Mouse (Mus musculus) R1 (cell line): ENCODE data around the gene Sec24d.

ENCODE experiments used
- DNase-seq: peaks from one replicate; pipeline ENCODE4 v3.0.0-alpha.2; 2018; ENCODE audit warnings: low read depth, low spot score

The Sec24d gene

DNA sequence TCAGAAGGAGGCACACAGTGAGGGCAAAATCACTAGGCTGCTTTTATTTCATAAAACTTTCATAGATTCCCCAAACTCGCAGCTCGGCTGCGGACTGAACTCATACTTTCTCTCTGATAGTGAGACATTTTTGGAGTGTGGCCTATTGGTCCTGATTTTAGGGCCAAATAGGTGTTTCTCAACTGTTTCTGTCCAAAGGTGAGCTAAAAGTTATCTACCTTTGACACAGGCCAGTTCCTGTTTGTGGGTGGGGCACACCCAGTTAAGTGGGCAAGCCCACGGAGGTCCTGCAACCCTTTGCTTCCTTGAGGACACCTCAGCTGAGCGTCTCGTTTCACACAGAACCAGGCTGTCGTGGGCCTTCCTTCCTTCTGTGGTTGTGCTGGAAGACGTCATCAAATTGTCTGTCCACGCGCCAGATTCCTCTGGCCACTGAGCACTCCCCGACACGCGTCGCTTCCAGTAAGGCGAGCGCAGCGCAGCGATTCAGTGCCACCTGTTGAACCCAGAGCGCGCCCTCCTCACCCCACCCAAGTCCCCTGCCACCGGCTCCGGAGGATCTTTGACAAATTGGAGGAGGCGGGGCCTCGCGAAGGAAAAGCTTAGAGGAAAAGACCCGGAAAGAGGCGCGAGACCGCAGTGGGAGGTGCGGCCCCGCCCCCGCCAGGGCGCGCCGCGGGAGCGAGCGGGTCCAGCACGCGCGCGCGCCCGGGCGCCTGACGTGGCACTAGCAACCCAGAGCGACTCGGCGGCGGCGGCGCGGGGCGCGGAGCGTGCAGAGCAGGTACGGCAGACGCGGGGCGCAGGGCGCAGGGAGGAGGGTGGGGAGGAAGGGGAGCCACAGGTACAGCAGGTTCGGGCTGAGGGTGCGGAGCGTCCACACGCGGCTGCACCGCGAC, at the start of gene Sec24d:
Gene Sec24d (plus strand): TSS at position 703 of the 899 bp plus-strand sequence.
- DNase-seq = peak; percentile 92

GRCm38 (mm10) chr3:123218646-123219045, 48.6 kb upstream of the Sec24d start:
- peak; percentile 80 for DNase-seq

DNA sequence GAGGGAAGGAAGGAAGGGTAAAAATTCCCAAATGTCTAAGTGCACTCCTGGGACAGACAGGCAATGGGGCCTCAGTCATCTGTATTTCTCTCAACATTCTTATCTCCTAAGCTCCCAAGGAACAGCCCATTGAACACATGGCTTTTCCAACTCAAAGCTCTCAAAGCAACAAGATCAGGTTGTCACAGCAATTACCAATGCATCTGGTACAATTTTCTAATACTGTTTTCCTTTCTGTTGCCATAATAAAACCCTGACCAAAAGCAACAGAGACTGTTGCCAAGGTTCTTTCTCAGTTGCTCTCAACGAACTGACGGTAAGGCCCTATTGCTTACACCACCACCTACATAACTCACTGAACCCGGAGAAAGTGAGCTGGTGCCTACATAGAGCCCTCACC, 40.0 kb upstream of the Sec24d start:
- DNase-seq = no peak

GRCm38 (mm10) chr3:123231639-123232038, 35.6 kb upstream of the Sec24d start:
- peak; percentile 27 for DNase-seq

DNA sequence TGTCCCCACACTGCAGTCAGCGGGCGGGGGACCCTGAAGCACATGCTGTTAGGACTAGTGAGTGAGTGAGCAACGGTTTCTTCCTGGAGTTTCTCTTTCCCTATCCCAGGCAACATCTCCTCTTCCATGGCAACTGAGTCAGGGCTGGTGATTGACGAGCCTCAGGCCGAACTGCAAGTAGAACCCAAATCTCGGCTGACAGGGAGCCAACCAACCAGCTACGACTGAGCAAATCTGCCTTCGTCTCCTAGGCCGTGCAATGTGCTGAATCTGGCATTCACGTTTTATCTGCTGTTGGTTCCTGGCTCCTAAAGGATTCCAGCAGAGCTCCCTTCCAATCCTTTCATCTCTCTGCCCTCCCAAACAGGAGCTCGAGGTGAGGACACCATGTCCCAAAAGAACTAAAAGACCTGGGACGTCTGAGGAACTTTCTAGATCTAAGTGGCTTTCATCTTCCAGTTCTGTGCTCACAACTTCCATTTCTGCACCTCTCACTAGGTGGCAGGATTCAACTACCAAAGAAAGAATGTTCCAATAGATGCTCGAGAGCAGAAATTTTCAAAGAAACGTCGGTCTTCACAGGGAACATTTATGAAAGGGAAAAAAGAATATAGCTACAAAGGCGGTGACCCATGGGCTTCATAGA, 32.9 kb upstream of the Sec24d start:
- DNase-seq = peak; percentile 42

DNA sequence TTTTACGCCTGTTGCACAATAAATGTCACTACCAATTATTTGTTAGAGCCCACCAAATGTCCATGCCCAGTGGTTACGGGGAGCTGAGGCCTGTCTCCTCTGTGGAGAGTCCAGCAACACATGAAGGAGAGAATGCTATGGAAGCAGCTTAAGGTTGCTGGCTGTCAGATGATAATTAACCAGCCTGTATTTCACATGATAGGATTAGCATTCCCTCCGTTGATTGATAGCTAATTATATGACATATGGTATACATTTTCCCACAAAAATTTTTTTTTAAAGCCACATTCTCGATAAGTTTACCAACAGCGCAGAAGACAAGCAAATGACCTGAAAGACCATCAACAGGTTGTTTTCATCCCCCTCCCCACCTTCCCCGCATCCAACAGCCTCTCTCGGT, 31.8 kb upstream of the Sec24d start:
- no peak for DNase-seq

DNA sequence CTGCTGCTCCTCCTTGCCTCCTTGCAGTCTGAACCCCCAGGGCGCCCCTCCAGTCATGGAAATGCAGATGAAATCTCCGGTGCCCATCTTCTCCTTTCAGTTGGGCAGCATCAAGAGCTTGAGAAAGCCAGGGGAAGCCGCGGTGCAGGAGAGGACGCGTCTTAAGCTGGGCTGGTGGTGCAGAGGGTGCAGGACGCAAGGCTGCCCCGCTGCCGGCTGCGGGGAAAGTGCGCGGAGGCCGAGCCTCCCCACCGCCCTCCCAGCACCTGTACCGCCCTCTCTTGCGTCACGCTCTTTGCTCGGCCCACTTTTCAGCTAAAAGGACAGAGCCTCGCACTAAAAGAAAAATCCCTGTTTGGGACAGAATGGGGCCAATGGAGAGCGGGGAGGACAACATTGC, 31.3 kb upstream of the Sec24d start, which contains the start of gene Synpo2:
Gene Synpo2 (minus strand): TSS at position 229 of the 400 bp plus-strand sequence.
- peak; percentile 75 for DNase-seq

DNA sequence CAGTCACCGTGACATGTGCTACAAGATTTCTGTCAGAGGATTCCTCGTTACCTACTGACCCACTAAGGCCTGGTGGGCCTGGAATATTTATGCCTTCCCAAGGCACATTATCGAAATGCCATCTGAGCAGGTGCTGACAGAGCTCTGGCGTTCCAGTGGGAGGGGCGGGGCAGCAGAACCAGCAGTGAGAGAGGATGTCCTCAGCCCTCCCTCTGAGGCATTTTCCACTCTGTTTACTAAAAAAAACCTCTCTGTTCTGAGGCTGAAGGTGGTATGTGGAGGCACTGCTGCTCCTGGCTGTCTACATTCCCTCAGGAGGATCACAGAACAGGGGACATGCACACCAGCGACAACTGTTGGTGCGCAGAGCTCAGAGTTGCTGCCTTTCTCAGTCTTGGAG, 30.2 kb upstream of the Sec24d start:
- DNase-seq = no peak

DNA sequence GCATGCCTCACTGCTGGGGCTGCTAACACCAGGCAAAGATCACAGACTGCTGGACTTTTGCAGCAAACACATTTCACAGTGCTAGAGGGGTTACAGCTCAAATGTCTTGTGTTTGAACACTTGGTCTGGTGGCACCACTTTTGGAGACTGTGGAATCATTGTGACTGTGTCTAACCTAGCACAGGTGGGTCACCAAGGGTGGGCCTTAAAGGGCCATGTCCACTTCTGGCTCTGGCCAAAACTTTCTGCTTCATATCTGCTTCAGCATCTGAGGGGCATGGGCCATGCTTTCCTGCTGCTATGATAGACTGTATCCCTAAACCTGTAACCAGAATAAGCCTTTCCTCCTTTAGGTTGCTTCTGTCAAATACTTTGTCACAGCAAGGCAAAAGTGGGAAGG, 29.8 kb upstream of the Sec24d start:
- no peak for DNase-seq

DNA sequence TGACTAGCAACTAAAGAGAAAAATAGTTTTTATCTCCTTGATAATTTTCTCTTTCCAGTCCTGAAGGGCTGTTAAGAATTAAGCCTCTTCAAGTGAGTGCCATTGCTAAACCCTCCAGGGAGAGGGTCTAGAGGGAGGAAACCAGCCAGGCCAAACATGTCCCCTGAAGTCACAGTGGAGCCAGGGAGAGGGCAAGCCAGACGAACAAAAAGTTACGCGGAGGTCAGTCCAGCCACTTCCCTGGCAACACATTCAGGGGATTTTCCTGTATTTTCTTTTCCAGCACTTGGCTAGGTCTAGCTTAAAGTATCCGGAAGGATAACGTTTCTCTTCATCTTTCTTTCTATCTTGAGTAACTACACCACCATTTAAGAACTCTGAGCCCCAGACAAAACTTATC, 22.9 kb upstream of the Sec24d start:
- DNase-seq = no peak

DNA sequence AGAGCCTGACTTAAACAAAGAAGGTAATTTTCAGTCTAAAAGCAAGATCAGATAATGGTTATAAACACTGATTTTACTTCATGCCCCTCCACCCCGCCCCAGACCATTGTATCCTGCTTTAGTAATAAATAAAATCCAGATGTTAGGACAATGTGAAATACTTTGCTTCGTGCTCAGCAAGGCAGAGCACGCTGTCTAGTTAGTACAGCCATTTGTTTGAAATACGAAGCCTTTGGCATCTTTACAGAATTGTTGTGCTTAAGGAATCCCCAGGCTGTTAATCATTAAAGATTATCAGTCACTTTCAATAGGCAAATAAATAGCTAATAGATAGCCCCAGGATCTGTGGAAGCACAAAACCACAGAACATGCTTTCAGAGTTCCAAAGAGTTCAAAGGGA, 21.6 kb upstream of the Sec24d start:
- no peak for DNase-seq

DNA sequence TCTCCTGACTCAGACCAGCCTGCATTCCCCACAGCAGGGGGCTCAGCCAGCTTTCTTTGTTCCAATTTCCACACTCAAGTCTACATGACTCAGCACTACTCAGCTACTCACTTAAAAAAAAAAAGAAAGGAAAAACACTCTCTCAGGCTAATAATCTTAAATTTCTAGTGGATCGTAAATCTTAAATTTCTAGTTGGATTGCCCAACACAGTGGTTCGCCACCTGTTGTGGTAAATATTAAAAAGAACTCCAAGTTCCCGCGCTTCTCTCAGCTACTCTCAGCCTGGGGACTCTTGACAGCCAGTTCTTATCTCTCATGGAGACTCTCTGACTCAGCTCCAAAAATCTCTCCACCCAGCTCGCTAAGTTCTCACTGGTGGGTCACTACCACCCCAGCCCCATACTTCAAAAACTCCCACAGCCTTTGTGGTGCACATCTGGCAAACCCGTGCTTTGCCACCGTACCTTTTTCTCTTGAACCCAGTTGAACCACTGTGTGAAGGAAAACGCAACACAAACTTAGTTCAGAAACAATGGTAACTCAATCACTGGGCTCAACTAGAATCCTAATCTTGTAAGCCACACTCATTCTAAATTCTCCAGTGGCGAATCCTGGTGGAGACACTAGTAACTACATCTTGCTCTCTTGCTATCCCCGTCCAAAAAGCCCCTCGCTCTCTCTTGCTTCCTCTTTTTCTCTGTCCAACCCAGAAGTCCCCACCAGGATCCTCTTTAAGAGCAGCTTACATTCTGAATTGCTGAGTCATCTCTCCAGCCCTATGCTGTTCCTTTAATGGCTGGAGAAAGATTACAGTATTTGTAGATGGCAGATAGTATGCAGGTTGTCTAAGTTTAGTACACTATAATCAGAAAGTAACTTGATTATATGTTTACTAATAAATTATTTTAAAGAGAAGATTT, 10.8 kb upstream of the Sec24d start:
- peak; percentile 96 for DNase-seq

GRCm38 (mm10) chr3:123258709-123259108, 8.5 kb upstream of the Sec24d start:
- DNase-seq = no peak

DNA sequence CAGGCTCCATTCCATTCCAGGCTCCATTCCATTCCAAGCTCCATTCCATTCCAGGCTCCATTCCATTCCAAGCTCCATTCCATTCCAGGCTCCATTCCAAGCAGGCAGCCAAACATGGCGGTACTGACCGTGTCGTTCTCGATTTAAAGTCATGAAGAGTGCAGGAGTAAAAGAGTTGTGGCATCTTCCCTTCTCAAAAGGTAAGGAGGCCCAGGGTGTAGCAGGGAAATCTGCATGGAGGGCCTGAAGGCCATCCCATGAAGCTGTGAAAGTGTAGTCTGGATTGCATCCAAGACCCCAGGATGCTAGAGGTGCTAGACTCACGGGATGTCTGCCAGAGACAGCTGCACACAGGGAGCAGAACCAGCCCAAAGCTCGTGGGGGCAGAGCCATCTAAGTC, 2.5 kb upstream of the Sec24d start:
- peak; percentile 79 for DNase-seq

- DNase-seq = peak; percentile 71
Measured at GRCm38 (mm10) chr3:123267741-123268201, 516 bp downstream of the Sec24d start.

- no peak for DNase-seq
Measured at GRCm38 (mm10) chr3:123282866-123283615, 15.8 kb downstream of the Sec24d start.

DNA sequence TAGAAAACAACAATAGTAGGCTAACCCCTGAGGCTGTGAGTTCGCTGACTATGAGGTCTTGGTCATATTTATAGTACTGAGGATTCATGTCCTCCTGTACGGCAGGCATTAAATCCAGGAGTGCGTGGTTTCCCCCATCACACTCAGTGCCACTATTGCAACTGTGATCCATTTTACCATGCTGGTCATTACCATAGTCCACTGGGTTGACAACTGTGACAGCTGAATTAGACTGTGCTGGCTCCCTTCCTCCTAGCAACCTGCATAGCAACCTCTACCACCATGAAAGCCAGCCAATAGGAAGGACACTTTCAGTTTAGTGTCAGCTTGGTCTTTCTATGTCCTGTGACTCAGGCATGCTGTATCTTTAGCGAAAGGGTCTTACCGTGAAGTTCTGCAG, 17.0 kb downstream of the Sec24d start:
- DNase-seq = no peak

- no peak for DNase-seq
Measured at GRCm38 (mm10) chr3:123285649-123286048, 18.4 kb downstream of the Sec24d start.

- no peak for DNase-seq
Measured at GRCm38 (mm10) chr3:123288856-123289570, 21.8 kb downstream of the Sec24d start.

DNA sequence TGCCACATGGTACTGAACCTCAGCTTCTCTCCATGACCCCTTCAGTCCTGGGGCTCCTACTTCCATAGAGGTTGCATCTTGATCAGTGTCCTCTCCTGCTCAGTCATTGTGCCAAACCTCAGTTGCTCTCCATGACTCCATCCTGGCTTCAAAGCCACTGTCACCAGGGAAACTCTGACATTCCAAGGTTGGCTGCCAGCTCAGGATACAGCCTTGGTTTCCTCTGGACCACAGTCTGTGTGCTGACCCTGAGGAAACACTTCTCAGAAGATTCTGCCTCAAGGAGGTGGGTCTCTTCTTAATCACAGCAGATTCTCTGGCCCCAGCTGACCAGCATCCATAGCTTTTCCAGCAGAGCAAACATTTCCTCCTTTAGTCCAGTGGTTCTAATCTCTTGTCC, 24.4 kb downstream of the Sec24d start:
- DNase-seq = no peak
